Mouse (Mus musculus): ENCODE results near the gene Gm21312.
"Not testable (repeated sequence)": the region's sequence is repeated elsewhere in the genome, so short reads cannot be mapped to it uniquely, and the experiment has no call there.

Gm21312 gene

GRCm38 (mm10) chr10:104176724-104177123 lies at the start of gene Gm21312:
Gene Gm21312 (plus strand): TSS chr10:104177024.
- in situ Hi-C loops (cut with MboI, MseI) = loop anchor here in 1 of 2 experiments (5.0 kb wide), 1 partner anchor 39 kb away; no protein-coding TSS in a partner anchor

GRCm38 (mm10) chr10:104142687-104143086 lies 34.1 kb upstream of the Gm21312 start, which contains the start of gene Gm21293:
Gene Gm21293 (plus strand): TSS chr10:104142987.
- in situ Hi-C loops (cut with MboI, MseI) = not testable (repeated sequence)

GRCm38 (mm10) chr10:104151197-104151596 lies 25.6 kb upstream of the Gm21312 start, which contains the start of gene Gm6763:
Gene Gm6763 (plus strand): TSS chr10:104151497.
- in situ Hi-C loops (cut with MboI, MseI) = loop anchor here in 1 of 2 experiments (10.0 kb wide), 1 partner anchor 54 kb away; no protein-coding TSS in a partner anchor

- in situ Hi-C loops (cut with MboI, MseI) = loop anchor here in 1 of 2 experiments (10.0 kb wide), 1 partner anchor 45 kb away; no protein-coding TSS in a partner anchor
Observed at GRCm38 (mm10) chr10:104159706-104160105, 17.1 kb upstream of the Gm21312 start, which contains the start of gene Gm8764. Gene Gm8764 (plus strand): TSS chr10:104160006.

GRCm38 (mm10) chr10:104168215-104168614 lies 8.6 kb upstream of the Gm21312 start, which contains the start of gene Gm21304:
Gene Gm21304 (plus strand): TSS chr10:104168515.
- in situ Hi-C loops (cut with MboI, MseI) = loop anchor here in 1 of 2 experiments (5.0 kb wide), 1 partner anchor 34 kb away; no protein-coding TSS in a partner anchor

- in situ Hi-C loops (cut with MboI, MseI) = loop anchor here in 1 of 2 experiments (5.0 kb wide), 1 partner anchor 48 kb away; no protein-coding TSS in a partner anchor
Observed at GRCm38 (mm10) chr10:104185233-104185632, 8.4 kb downstream of the Gm21312 start, which contains the start of gene Gm20765. Gene Gm20765 (plus strand): TSS chr10:104185533.

GRCm38 (mm10) chr10:104193742-104194141 lies 16.9 kb downstream of the Gm21312 start, which contains the start of gene Gm4340:
Gene Gm4340 (plus strand): TSS chr10:104194042.
- in situ Hi-C loops (cut with MboI, MseI) = not testable (repeated sequence)

- in situ Hi-C loops (cut with MboI, MseI) = loop anchor here in 1 of 2 experiments (10.0 kb wide), 1 partner anchor 55 kb away; the partner anchor contains the start of gene Gm6763
Observed at GRCm38 (mm10) chr10:104209655-104210054, 32.8 kb downstream of the Gm21312 start.

- in situ Hi-C loops (cut with MboI, MseI) = no loop called here
Observed at GRCm38 (mm10) chr10:104210268-104210990, 33.6 kb downstream of the Gm21312 start.

- in situ Hi-C loops (cut with MboI, MseI) = no loop called here
Observed at GRCm38 (mm10) chr10:104214527-104214926, 37.7 kb downstream of the Gm21312 start.

- in situ Hi-C loops (cut with MboI, MseI) = no loop called here
Observed at GRCm38 (mm10) chr10:104220303-104221021, 43.6 kb downstream of the Gm21312 start.

Data from T-helper 17 cell (primary cell).